Mouse (Mus musculus) limb, embryonic 13.5 days (tissue): Measurements from ENCODE around the gene Xpc. TPM values are rescaled to one million over a fixed set of nuclear protein-coding genes. Genes with fewer than 3 reads are reported as not detected.

ENCODE experiments used
- ATAC-seq: fragments of 200-750 bp; cut with Nextera tagmentation; 2 replicates; pipeline ENCODE4 v1.8.0; 2017; ENCODE audit warnings: low read depth, moderate number of reproducible peaks, moderate TSS enrichment; ENCODE audit not compliant: low FRiP score
- H3K27ac ChIP-seq: fragments of 300-500 bp; sonication (generic); 2 replicates; pipeline ENCODE4 v1.5.1; 2015; ENCODE audit warnings: inconsistent platforms, mild to moderate bottlenecking, moderate library complexity
- H3K27me3 ChIP-seq: fragments of 300-500 bp; sonication (generic); 2 replicates; pipeline ENCODE4 v1.6.1; 2015; ENCODE audit warnings: mild to moderate bottlenecking, inconsistent platforms
- H3K36me3 ChIP-seq: fragments of 300-500 bp; sonication (generic); 2 replicates; pipeline ENCODE4 v1.6.1; 2015; ENCODE audit warnings: inconsistent platforms, mild to moderate bottlenecking, moderate library complexity
- H3K4me1 ChIP-seq: fragments of 300-500 bp; sonication (generic); 2 replicates; pipeline ENCODE4 v1.6.1; 2015; ENCODE audit warnings: inconsistent platforms
- H3K4me2 ChIP-seq: fragments of 300-500 bp; sonication (generic); replicated peaks from 2 replicates; pipeline ENCODE4 v1.6.1; 2015; ENCODE audit warnings: inconsistent platforms, mild to moderate bottlenecking, moderate library complexity
- H3K4me3 ChIP-seq: fragments of 300-500 bp; sonication (generic); 2 replicates; pipeline ENCODE4 v1.5.1; 2015; ENCODE audit warnings: moderate library complexity, mild to moderate bottlenecking, inconsistent platforms
- H3K9ac ChIP-seq: fragments of 300-500 bp; sonication (generic); 2 replicates; pipeline ENCODE4 v1.6.1; 2015; ENCODE audit warnings: mild to moderate bottlenecking, inconsistent platforms
- H3K9me3 ChIP-seq: fragments of 300-500 bp; sonication (generic); 2 replicates; pipeline ENCODE4 v1.6.1; 2016; ENCODE audit warnings: inconsistent platforms
- WGBS: fragments of 180-500 bp; shearing (Covaris S2); methylation state at CpG from one replicate; pipeline ENCODE4 v1.1.7; 2015; 5-methylcytosine and 5-hydroxymethylcytosine counted together
- polyA plus RNA-seq: library from polyadenylated mRNA; unstranded; fragments of >200 nt; fragmentation: Nextera tagmentation; extraction: Ambion mirVana; gene quantifications from 2 replicates; pipeline ENCODE4 v1.2.1, GENCODE M21; 2015

Xpc gene
- polyA plus RNA-seq, 1 experiment from 2014 or later, result 21.7 TPM

DNA sequence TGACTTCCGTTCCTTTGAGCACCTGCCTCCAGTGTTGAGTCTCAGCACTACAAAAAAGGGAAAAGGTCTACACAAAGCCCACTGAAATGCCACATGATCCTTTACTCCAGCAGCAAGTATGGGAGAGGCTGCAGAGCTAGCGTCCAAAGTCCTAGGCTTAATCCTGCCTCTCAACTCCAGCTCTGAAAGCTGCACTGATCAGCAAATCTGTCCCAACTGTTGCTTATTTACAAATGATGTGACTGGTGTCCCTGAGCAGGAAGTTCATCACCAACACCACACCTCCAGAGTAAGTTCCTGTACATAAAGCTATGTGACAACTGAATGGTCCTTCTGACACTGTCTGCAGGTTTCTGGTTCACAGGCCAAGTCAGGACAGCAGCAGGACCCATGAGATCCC, 49.9 kb downstream of the Xpc start:
- H3K27ac ChIP-seq, result no peak overlapping the region
- no peak for ATAC-seq
- no peaks in the 10 kb centered on the region for H3K27me3 ChIP-seq
- no peaks in the 10 kb centered on the region for H3K4me1 ChIP-seq
- peaks cover 73% of the 10 kb centered on the region for H3K36me3 ChIP-seq
- no peak overlapping the region for H3K4me3 ChIP-seq
- H3K9ac ChIP-seq, result 0 out of 2 replicates have a peak overlapping the region, but pooled peaks have one; percentile 2
- 86% methylated on average over 2 of the region's 2 CpGs for WGBS
- H3K9me3 ChIP-seq, result no peaks in the 10 kb centered on the region
- no peak overlapping the region for H3K4me2 ChIP-seq

DNA sequence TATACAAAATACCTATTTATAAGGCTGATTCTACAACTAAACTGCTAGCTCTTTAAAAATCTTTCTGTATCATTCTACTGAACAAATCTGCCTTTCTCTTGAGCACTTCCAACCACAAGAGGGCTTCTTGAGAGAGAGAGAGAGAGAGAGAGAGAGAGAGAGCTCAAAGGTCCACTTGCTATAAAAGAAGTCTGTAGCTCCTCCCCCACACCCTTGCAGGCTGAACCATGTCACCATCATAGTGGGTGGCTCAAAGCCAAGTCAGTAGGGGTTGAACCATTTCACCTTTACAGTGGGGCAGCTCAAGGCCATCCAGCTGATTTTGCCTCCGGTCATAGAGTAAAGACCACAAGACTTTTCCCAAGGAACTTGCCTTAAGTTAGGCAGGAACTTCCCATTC, 56.2 kb downstream of the Xpc start:
- WGBS, result 85% methylated on average over 1 of the region's 1 CpGs
- no peaks in the 10 kb centered on the region for H3K27me3 ChIP-seq
- H3K4me3 ChIP-seq, result no peak overlapping the region
- no peak overlapping the region for H3K4me2 ChIP-seq
- no peak overlapping the region for H3K9ac ChIP-seq
- H3K36me3 ChIP-seq, result peaks cover 20% of the 10 kb centered on the region
- no peaks in the 10 kb centered on the region for H3K9me3 ChIP-seq
- H3K4me1 ChIP-seq, result no peaks in the 10 kb centered on the region
- no peak overlapping the region for H3K27ac ChIP-seq
- no peak for ATAC-seq

DNA sequence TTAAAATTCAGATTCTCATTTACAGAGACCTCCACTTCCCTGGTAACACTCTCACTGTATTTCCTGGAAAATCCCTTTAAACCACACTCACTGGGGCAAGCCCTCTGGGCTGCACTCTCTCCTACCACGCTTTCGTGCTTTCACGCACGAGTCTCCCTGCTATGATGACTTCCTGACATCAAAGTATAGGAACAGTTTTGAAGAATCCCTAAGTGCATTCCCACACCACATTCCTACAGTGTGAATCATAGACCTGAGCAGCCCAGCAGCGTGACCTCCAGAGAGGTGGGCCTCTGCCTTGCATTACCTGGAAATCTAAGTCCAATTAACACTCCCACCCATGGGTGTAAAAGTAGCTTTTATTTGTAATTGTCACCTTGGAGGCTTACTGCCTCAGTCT, 61.1 kb downstream of the Xpc start:
- no peaks in the 10 kb centered on the region for H3K4me1 ChIP-seq
- 37% methylated on average over 5 of the region's 5 CpGs for WGBS
- H3K4me3 ChIP-seq, result no peak overlapping the region
- H3K4me2 ChIP-seq, result no peak overlapping the region
- H3K9me3 ChIP-seq, result no peaks in the 10 kb centered on the region
- H3K36me3 ChIP-seq, result no peaks in the 10 kb centered on the region
- H3K27me3 ChIP-seq, result 0 out of 2 replicates have a peak, but pooled peaks cover 4% of the 10 kb centered on the region
- no peak for ATAC-seq
- no peak overlapping the region for H3K27ac ChIP-seq
- no peak overlapping the region for H3K9ac ChIP-seq

DNA sequence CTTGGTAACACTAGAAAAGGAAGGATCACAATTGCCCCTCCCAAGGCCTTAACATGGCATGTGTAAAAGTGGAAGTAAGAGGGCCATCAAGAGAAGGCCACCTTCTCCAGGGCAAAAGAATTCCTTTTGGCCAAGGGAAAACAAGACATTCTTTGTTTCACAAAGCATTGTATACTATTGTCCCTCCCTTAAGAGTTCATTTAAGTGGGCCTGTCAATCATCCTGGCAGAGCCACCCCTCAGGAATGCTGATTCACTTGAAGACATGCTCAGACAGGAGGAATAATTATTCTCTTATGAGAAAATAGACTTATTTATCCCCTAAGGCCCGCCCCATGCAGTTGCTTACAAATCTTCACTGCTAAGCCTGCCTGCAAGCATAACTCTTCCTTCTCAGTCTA, 63.6 kb downstream of the Xpc start:
- no peak overlapping the region for H3K27ac ChIP-seq
- H3K4me2 ChIP-seq, result no peak overlapping the region
- H3K36me3 ChIP-seq, result no peaks in the 10 kb centered on the region
- no peak overlapping the region for H3K4me3 ChIP-seq
- H3K4me1 ChIP-seq, result no peaks in the 10 kb centered on the region
- WGBS, result 61% methylated on average over 1 of the region's 1 CpGs
- no peak overlapping the region for H3K9ac ChIP-seq
- H3K27me3 ChIP-seq, result 0 out of 2 replicates have a peak, but pooled peaks cover 12% of the 10 kb centered on the region
- ATAC-seq, result no peak
- no peaks in the 10 kb centered on the region for H3K9me3 ChIP-seq

DNA sequence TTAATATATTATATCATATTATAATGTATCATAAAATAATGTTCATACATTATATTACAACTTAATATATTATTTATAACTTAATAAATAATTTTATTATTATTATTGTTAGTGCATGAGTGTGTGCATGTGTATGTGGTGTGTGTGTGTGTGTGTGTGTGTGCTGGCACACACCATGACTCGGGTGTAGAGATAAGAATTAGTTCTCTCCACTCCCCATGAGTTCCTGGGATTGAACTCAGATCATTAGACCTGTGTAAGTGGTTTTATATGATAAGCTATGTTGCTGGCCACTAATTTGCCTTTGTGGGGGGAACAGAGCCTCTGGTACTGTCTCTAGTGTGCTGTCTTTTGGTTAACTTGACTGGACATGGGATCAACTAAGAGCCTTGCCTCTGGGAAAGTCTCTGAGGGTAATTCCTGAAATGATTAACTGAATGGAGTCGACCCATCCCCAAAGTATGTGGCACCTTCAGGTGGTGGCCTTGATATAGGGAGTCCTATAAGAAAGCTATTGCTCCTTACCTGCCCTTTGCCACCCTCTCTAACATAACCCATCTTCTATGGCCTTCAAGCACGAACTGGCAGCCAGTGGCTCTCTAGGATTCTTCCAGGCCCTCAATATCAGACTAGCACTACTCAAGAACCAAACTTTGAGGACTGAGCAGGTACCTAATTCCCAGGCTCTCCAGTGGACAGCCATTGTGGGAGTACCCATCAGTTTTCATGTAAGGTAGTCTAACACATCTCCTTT, 66.0 kb downstream of the Xpc start:
- Histone ChIP-seq H3K27ac (no peak overlapping the region), H3K4me1 (no peaks in the 10 kb centered on the region), H3K36me3 (no peaks in the 10 kb centered on the region), H3K4me2 (no peak overlapping the region), H3K27me3 (0 out of 2 replicates have a peak, but pooled peaks cover 12% of the 10 kb centered on the region), H3K4me3 (no peak overlapping the region), H3K9ac (no peak overlapping the region), H3K9me3 (no peaks in the 10 kb centered on the region)
- no peak for ATAC-seq
- WGBS, result 49% methylated on average over 3 of the region's 3 CpGs

DNA sequence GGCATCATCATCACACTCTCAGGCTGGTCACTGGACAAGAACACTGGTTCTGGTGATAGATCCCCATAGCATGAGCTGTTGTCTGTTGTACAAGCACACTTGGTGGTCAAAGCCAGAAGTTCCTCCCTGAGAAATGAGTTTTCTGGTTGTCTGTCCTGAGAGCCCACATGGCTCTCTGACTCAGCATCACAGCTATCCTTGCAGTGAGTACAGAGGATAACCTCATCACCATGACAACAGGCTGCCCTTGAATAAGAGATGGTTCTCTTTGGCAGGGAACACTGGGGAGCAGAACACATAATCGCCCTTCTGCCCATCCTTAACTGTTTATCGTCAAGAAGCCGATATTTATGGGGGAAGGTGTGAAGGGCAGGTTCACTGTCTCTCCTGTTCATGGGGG, 70.4 kb downstream of the Xpc start:
- Histone ChIP-seq H3K4me1 (peaks cover 5% of the 10 kb centered on the region), H3K9ac (no peak overlapping the region), H3K9me3 (no peaks in the 10 kb centered on the region), H3K4me2 (no peak overlapping the region), H3K36me3 (no peaks in the 10 kb centered on the region), H3K4me3 (no peak overlapping the region), H3K27ac (no peak overlapping the region), H3K27me3 (0 out of 2 replicates have a peak, but pooled peaks cover 12% of the 10 kb centered on the region)
- 81% methylated on average over 3 of the region's 3 CpGs for WGBS
- no peak for ATAC-seq

DNA sequence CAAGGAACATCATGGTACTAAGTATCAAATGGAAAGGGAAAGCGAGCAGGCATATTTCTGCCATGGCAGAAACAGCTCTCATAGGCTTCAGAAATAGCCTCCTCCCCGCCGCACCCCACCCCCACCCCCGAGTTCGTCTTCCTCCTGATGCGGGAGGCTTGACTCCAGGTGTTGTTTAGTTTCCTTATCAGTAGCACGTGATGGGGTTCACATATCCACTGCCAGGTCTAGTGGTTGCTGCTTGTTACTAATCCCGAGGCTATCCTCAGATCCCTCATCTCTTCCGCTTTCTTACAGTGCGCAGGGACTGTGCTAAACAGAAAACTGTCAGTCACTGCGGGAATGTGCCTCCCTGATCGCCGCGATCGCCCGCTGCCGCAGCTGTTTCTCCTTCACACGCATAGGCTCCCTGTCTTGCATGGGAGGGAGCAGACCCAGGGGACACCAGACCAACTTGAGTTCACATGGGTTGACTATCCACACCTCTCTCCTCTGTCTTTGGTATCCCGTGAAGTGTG, 74.5 kb downstream of the Xpc start:
- H3K4me3 ChIP-seq, result peak overlapping the region; percentile 68
- peak overlapping the region; percentile 86 for H3K4me2 ChIP-seq
- peak overlapping the region; percentile 49; the same call in 1 of the 2 replicates for H3K27ac ChIP-seq
- H3K4me1 ChIP-seq, result peaks cover 5% of the 10 kb centered on the region
- WGBS, result 3% methylated on average over 19 of the region's 19 CpGs
- ATAC-seq, result peak; percentile 39; the same call in 1 of the 2 replicates
- H3K9ac ChIP-seq, result peak overlapping the region; percentile 78
- peaks cover 19% of the 10 kb centered on the region for H3K27me3 ChIP-seq
- no peaks in the 10 kb centered on the region for H3K9me3 ChIP-seq
- H3K36me3 ChIP-seq, result no peaks in the 10 kb centered on the region

DNA sequence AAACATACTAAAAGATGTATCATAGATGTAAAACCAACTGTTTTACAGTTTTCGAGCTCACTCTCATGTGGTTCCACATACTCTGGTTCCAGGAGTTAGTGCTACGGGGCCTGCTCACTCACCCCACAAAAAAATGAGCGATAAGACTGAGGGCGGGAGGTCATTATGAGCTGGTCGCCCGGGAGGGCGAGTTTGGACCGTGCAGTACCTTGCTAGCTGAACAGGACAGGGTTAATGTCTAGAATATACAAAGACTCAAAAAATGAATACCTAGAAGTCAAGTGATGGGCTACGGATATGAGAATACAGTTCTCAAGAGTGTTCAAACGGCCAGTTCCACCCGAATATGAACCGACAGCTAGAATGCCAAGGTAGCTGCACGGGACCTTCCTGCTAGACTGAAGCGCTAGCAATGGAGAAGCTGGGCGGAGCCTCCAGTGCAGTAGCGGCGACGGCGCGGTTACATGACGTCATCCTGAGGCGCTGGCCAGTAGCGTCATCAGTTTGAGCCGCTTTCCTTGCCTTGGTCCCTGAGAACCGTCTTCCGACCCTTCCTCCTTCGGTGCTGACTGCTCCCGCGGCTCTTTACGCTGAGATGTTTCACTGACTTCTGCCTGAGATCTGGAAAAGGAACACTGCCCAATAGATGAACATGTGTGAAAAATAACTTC, 75.1 kb downstream of the Xpc start:
- Histone ChIP-seq H3K27me3 (peaks cover 24% of the 10 kb centered on the region), H3K4me1 (peaks cover 5% of the 10 kb centered on the region), H3K9me3 (no peaks in the 10 kb centered on the region), H3K4me2 (peak overlapping the region; percentile 86), H3K27ac (peak overlapping the region; percentile 49; the same call in 1 of the 2 replicates), H3K36me3 (no peaks in the 10 kb centered on the region), H3K4me3 (peak overlapping the region; percentile 68), H3K9ac (peak overlapping the region; percentile 78)
- ATAC-seq, result peak; percentile 95
- 2% methylated on average over 30 of the region's 30 CpGs for WGBS

Other genes with a start within 250 kb of the Xpc start
- gene Wnt7a, start 104.5 kb downstream of the Xpc start, polyA plus RNA-seq, result 5.6 and 6.7 TPM in 2 replicates
- 22.3 and 22.6 TPM in 2 replicates for gene Chchd4, start 42.3 kb downstream of the Xpc start, polyA plus RNA-seq
- 61.2 and 64.4 TPM in 2 replicates for gene Tmem43, start 42.2 kb downstream of the Xpc start, polyA plus RNA-seq
- 269 and 271 TPM in 2 replicates for gene Lsm3, start within 50 bp of the Xpc start, polyA plus RNA-seq
- gene Slc6a6, start 168.2 kb upstream of the Xpc start, polyA plus RNA-seq, result 48.7 and 51.1 TPM in 2 replicates